1 mouse cellular context compared by ENCODE assay signal in the genomic region with DNA sequence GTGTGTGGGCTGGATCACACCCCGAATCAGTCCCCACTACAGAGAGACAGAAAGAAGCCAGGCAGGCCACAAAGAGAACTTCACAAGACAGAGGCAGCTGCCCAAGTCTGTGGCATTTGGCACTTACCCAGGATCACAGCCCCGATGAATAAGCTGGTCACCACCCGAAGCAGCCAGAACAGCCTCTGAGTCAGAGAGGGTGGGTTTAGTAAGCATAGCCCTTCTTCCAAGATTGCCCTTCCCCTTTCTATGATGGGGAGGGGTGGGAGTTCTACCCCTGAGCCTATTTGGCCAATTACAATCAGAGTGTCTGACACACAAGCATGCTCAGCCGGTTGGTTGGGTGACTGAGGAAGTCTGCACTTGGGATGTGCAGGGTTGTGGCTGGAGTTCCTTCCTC.
TF ChIP-seq lines count a peak whose summit lies in the region.

No protein-coding gene starts in this region.

TF ChIP-seq in MEL, 35 proteins besides CTCF, POLR2A, EP300 and RAD21 (continued from another document):
- no peak for TF ChIP-seq MYB (IDR thresholded peaks at IDR 0.05; ENCODE audit: low read depth, low read length)
- TF ChIP-seq ETS1 (IDR thresholded peaks at IDR 0.05; ENCODE audit: low read depth, low read length): no peak
- TF ChIP-seq MAFK (IDR thresholded peaks at IDR 0.05; ENCODE audit: borderline replicate concordance, low read depth, low read length): no peak
- TF ChIP-seq POLR2AphosphoS2 (IDR thresholded peaks at IDR 0.05; ENCODE audit: low read length): no peak
- TF ChIP-seq USF1 (IDR thresholded peaks at IDR 0.05; ENCODE audit: low read depth, low read length): no peak
- no peak for TF ChIP-seq E2F4 (IDR thresholded peaks at IDR 0.05; ENCODE audit: borderline replicate concordance, low read depth, low read length)
